Mouse (Mus musculus) heart, postnatal 0 days (tissue): ENCODE measurements around the gene Sp100. TPM values are rescaled to one million over a fixed set of nuclear protein-coding genes. Genes with fewer than 3 reads are reported as not detected.

Source experiments
- ATAC-seq: fragments of 200-750 bp; cut with Nextera tagmentation; 2 replicates; pipeline ENCODE4 v1.8.0; 2017; ENCODE audit warnings: low read depth, moderate number of reproducible peaks, moderate library complexity; ENCODE audit not compliant: insufficient read depth
- DNase-seq: peaks from one replicate; pipeline ENCODE4 v3.0.0-alpha.2; 2016; ENCODE audit warnings: low spot score
- H3K27ac ChIP-seq: fragments of 300-500 bp; sonication (generic); 2 replicates; pipeline ENCODE4 v1.5.1; 2014; ENCODE audit warnings: low read depth, mild to moderate bottlenecking
- H3K27me3 ChIP-seq: fragments of 300-500 bp; sonication (generic); 2 replicates; pipeline ENCODE4 v1.6.1; 2014; ENCODE audit warnings: low read length, mixed read lengths; ENCODE audit not compliant: control insufficient read depth, insufficient read depth
- H3K36me3 ChIP-seq: fragments of 300-500 bp; sonication (generic); replicated peaks from 2 replicates; pipeline ENCODE4 v1.6.1; 2014; ENCODE audit warnings: low read length, mixed read lengths; ENCODE audit not compliant: control insufficient read depth, insufficient read depth
- H3K4me1 ChIP-seq: fragments of 300-500 bp; sonication (generic); 2 replicates; pipeline ENCODE4 v1.6.1; 2014; ENCODE audit warnings: antibody characterized with exemption; ENCODE audit not compliant: control insufficient read depth, insufficient read depth
- H3K4me2 ChIP-seq: fragments of 300-500 bp; sonication (generic); 2 replicates; pipeline ENCODE4 v1.6.1; 2014; ENCODE audit warnings: low read depth, mild to moderate bottlenecking, low read length, moderate library complexity
- H3K4me3 ChIP-seq: fragments of 300-500 bp; sonication (generic); 2 replicates; pipeline ENCODE4 v1.5.1; 2014; ENCODE audit warnings: low read depth, low read length
- H3K9ac ChIP-seq: fragments of 300-500 bp; sonication (generic); replicated peaks from 2 replicates; pipeline ENCODE4 v1.6.1; 2014; ENCODE audit warnings: low read depth, low read length, mixed read lengths
- H3K9me3 ChIP-seq: fragments of 300-500 bp; sonication (generic); replicated peaks from 2 replicates; pipeline ENCODE4 v1.6.1; 2016; ENCODE audit warnings: low read length; ENCODE audit not compliant: control insufficient read depth
- CTCF ChIP-seq: IDR thresholded peaks from 2 replicates; pipeline ENCODE4 v1.5.1; 2016; ENCODE audit warnings: antibody characterized with exemption, control low read depth, low read depth
- EP300 ChIP-seq: IDR thresholded peaks from 2 replicates; pipeline ENCODE4 v1.6.1; 2016; ENCODE audit warnings: antibody characterized with exemption, low read depth
- WGBS: fragments of 180-500 bp; shearing (Covaris S2); extraction: QIAGEN DNeasy Blood & Tissue Kit; methylation state at CpG from one replicate; pipeline ENCODE4 v1.1.7; 2014; 5-methylcytosine and 5-hydroxymethylcytosine counted together
- polyA plus RNA-seq: library from polyadenylated mRNA; unstranded; fragments of >200 nt; fragmentation: Nextera tagmentation; extraction: Ambion mirVana; gene quantifications from 2 replicates; pipeline ENCODE4 v1.2.1, GENCODE M21; 2015
- total RNA-seq: library from RNA; depleted of rRNA; stranded (reverse); fragments of >200 nt; gene quantifications from 2 replicates; pipeline ENCODE4 v1.2.3, GENCODE M21; 2014; ENCODE audit warnings: low replicate concordance

Gene Sp100
- total and polyA plus RNA-seq, 2 experiments from 2014 or later: 7.2 to 9.2 TPM

- TF ChIP-seq CTCF: no peak
- no peak for TF ChIP-seq EP300
- Histone ChIP-seq H3K4me1 (peaks cover 3% of the 10 kb centered on the region; the same call in 1 of the 2 replicates), H3K9ac (no peak overlapping the region), H3K27ac (no peak overlapping the region), H3K4me2 (no peak overlapping the region), H3K4me3 (no peak overlapping the region), H3K27me3 (no peaks in the 10 kb centered on the region), H3K9me3 (no peaks in the 10 kb centered on the region), H3K36me3 (no peaks in the 10 kb centered on the region)
- 100% methylated on average over 1 of the region's 1 CpGs for WGBS
- DNase-seq (no peak), ATAC-seq (no peak)
These were observed 55.8 kb downstream of the Sp100 start for GRCm38 (mm10) chr1:85705552-85705951.

- no peak overlapping the region for H3K9ac ChIP-seq
- H3K27ac ChIP-seq: no peak overlapping the region
- DNase-seq: no peak
- peaks cover 3% of the 10 kb centered on the region; the same call in 1 of the 2 replicates for H3K4me1 ChIP-seq
- ATAC-seq: no peak
- no peak overlapping the region for H3K4me3 ChIP-seq
- H3K27me3 ChIP-seq: no peaks in the 10 kb centered on the region
- TF ChIP-seq CTCF (no peak), EP300 (no peak)
- WGBS: 90% methylated on average over 2 of the region's 2 CpGs
- no peaks in the 10 kb centered on the region for H3K36me3 ChIP-seq
- H3K9me3 ChIP-seq: no peaks in the 10 kb centered on the region
- H3K4me2 ChIP-seq: no peak overlapping the region
These were observed 57.0 kb downstream of the Sp100 start for GRCm38 (mm10) chr1:85706754-85707153.

GRCm38 (mm10) chr1:85714501-85714900, 64.7 kb downstream of the Sp100 start:
- no peak for DNase-seq

GRCm38 (mm10) chr1:85716447-85717027, 66.7 kb downstream of the Sp100 start:
- TF ChIP-seq EP300 (no peak), CTCF (no peak)
- no peaks in the 10 kb centered on the region for H3K27me3 ChIP-seq
- H3K36me3 ChIP-seq: no peaks in the 10 kb centered on the region
- H3K4me3 ChIP-seq: no peak overlapping the region
- 69% methylated on average over 7 of the region's 7 CpGs for WGBS
- H3K4me1 ChIP-seq: peaks cover 6% of the 10 kb centered on the region
- no peaks in the 10 kb centered on the region for H3K9me3 ChIP-seq
- ATAC-seq (no peak), DNase-seq (no peak)
- H3K27ac ChIP-seq: no peak overlapping the region
- no peak overlapping the region for H3K4me2 ChIP-seq
- H3K9ac ChIP-seq: no peak overlapping the region

More at GRCm38 (mm10) chr1:85714501-85714900, 64.7 kb downstream of the Sp100 start:
- no peak overlapping the region for H3K27ac ChIP-seq
- H3K9ac ChIP-seq: no peak overlapping the region
- no peak for ATAC-seq
- no peak overlapping the region for H3K4me2 ChIP-seq
- no peak overlapping the region for H3K4me3 ChIP-seq
- H3K27me3 ChIP-seq: no peaks in the 10 kb centered on the region
- TF ChIP-seq CTCF (no peak), EP300 (no peak)
- H3K4me1 ChIP-seq: peaks cover 6% of the 10 kb centered on the region
- no peaks in the 10 kb centered on the region for H3K9me3 ChIP-seq
- H3K36me3 ChIP-seq: no peaks in the 10 kb centered on the region

- Histone ChIP-seq H3K9ac (no peak overlapping the region), H3K36me3 (no peaks in the 10 kb centered on the region), H3K4me1 (peaks cover 6% of the 10 kb centered on the region), H3K27ac (peak overlapping the region; percentile 62; the same call in 1 of the 2 replicates), H3K4me2 (no peak overlapping the region), H3K27me3 (no peaks in the 10 kb centered on the region), H3K9me3 (no peaks in the 10 kb centered on the region), H3K4me3 (no peak overlapping the region)
- peak; percentile 54 for DNase-seq
- ATAC-seq: peak; percentile 65
- 24% methylated on average over 4 of the region's 4 CpGs for WGBS
- no peak for TF ChIP-seq EP300
These were observed 69.3 kb downstream of the Sp100 start for GRCm38 (mm10) chr1:85719049-85719448.
